Comparison of ENCODE assay signal across 27 mouse cellular contexts in genomic region chr4:127708186-127708585, GRCm38 (mm10).
A peak's percentile ranks its signal among the peaks of the same experiment; 100 is the strongest.
DNase-seq lines count a peak whose midpoint lies in the region; ATAC-seq and TF ChIP-seq lines count a peak whose summit lies in the region.
"Had no signal": no experiment of that assay in that cellular context is flagged by ENCODE, and none has a peak within 500 bp of the region (broad histone marks: within the 10 kb centered on the region; RNA-seq: fewer than 3 reads in every experiment).

No protein-coding gene starts in this region.

- no peaks in the 10 kb centered on the region for H3K9me3 ChIP-seq in midbrain, embryonic 13.5 days
- H3K9me3 ChIP-seq: embryonic facial prominence, embryonic 12.5 days; forebrain, embryonic 12.5 days; heart, embryonic 15.5 days; neural tube, embryonic 13.5 days; stomach, embryonic 15.5 days had no signal

- H3K27ac ChIP-seq in left cerebral cortex, adult 2 months: peak overlapping the region; percentile 56
- no peak overlapping the region for H3K27ac ChIP-seq in midbrain, embryonic 13.5 days
- H3K27ac ChIP-seq: embryonic facial prominence, embryonic 12.5 days; forebrain, embryonic 12.5 days; heart, embryonic 15.5 days; hindbrain, embryonic 14.5 days; kidney, postnatal 0 days; liver, embryonic 14.5 days; neural tube, embryonic 13.5 days; stomach, embryonic 15.5 days had no signal

- H3K36me3 ChIP-seq in midbrain, embryonic 13.5 days: no peaks in the 10 kb centered on the region
- H3K36me3 ChIP-seq: embryonic facial prominence, embryonic 12.5 days; forebrain, embryonic 12.5 days; heart, embryonic 15.5 days; neural tube, embryonic 13.5 days; stomach, embryonic 15.5 days had no signal

- 76% methylated on average over 3 of the region's 3 CpGs for WGBS in midbrain, embryonic 13.5 days

- TF ChIP-seq CTCF in left cerebral cortex, adult 2 months (IDR thresholded peaks at IDR 0.05): no peak

- no peak overlapping the region for H3K4me2 ChIP-seq in midbrain, embryonic 13.5 days (replicated peaks)
- H3K4me2 ChIP-seq: embryonic facial prominence, embryonic 12.5 days; forebrain, embryonic 12.5 days; heart, embryonic 15.5 days; hindbrain, embryonic 14.5 days; lung, embryonic 14.5 days; neural tube, embryonic 13.5 days; stomach, embryonic 15.5 days had no signal

- no peak overlapping the region for H3K9ac ChIP-seq in midbrain, embryonic 13.5 days (replicated peaks)
- H3K9ac ChIP-seq: embryonic facial prominence, embryonic 12.5 days; forebrain, embryonic 12.5 days; heart, embryonic 15.5 days; hindbrain, embryonic 14.5 days; liver, embryonic 14.5 days; lung, embryonic 14.5 days; neural tube, embryonic 13.5 days; stomach, embryonic 15.5 days had no signal

- peak; percentile 44 for DNase-seq in heart, adult 11 months
- DNase-seq in heart, adult 18-20 months: no peak
- peak; percentile 25 to 59 for DNase-seq in left cerebral cortex, adult 2 months (ENCODE audit: extremely low spot score in 1 of 2, low spot score in 2 of 2)
- DNase-seq in right cerebral cortex, postnatal 10 days (ENCODE audit: low spot score in 2 of 2): peak; percentile 37 to 70
- no peak for DNase-seq in adrenal gland, postnatal 36 days
- no peak for DNase-seq in layer of hippocampus, postnatal 14 days (ENCODE audit: low spot score in 2 of 2)
- DNase-seq: cerebellum, adult 11-12 months; cerebellum, postnatal 10 days; gastrocnemius, postnatal 36 days; heart, postnatal 4 days; kidney, adult 2 months; lung, embryonic 14.5 days; lung, postnatal 36 days; midbrain, embryonic 14.5 days; thymus, adult 18-20 months; thymus, postnatal 36 days had no signal

- intact Hi-C loops in left cerebral cortex, adult 2 months (cut with DNase I): loop anchor here (1.0 to 10.0 kb wide), 5 partner anchors 68 to 377 kb away; no protein-coding TSS in a partner anchor

- peaks cover 18% of the 10 kb centered on the region for H3K4me1 ChIP-seq in midbrain, embryonic 13.5 days (replicated peaks)
- H3K4me1 ChIP-seq: embryonic facial prominence, embryonic 12.5 days; heart, embryonic 15.5 days; megakaryocyte, embryonic 14.5 days; stomach, embryonic 15.5 days had no signal

- no peak overlapping the region for H3K4me3 ChIP-seq in left cerebral cortex, adult 2 months
- H3K4me3 ChIP-seq in midbrain, embryonic 13.5 days (replicated peaks): no peak overlapping the region
- H3K4me3 ChIP-seq: embryonic facial prominence, embryonic 12.5 days; forebrain, embryonic 12.5 days; heart, embryonic 15.5 days; neural tube, embryonic 13.5 days; stomach, embryonic 15.5 days had no signal

- ATAC-seq in frontal cortex, adult (ENCODE audit: low TSS enrichment): peak; percentile 90
- no peak for ATAC-seq in midbrain, embryonic 13.5 days

- H3K27me3 ChIP-seq in midbrain, embryonic 13.5 days: no peaks in the 10 kb centered on the region
- H3K27me3 ChIP-seq: embryonic facial prominence, embryonic 12.5 days; forebrain, embryonic 12.5 days; heart, embryonic 15.5 days; megakaryocyte, embryonic 14.5 days; neural tube, embryonic 13.5 days; stomach, embryonic 15.5 days had no signal

Comparison
In these comparisons a context has a peak if more than half of its experiments do, and no peak if none do; other contexts are left out.
1. DNase-seq: peak in heart, adult 11 months (single experiment), left cerebral cortex, adult 2 months (2 of 2) and right cerebral cortex, postnatal 10 days (2 of 2); none in heart, adult 18-20 months (0 of 2), adrenal gland, postnatal 36 days (0 of 2) and layer of hippocampus, postnatal 14 days (0 of 2).